Comparison of ENCODE assay signal across 17 mouse cellular contexts in genomic region chr13:70019999-70020838, GRCm38 (mm10).
A peak's percentile ranks its signal among the peaks of the same experiment; 100 is the strongest.
DNase-seq lines count a peak whose midpoint lies in the region; ATAC-seq lines count a peak whose summit lies in the region.
"Had no signal": no experiment of that assay in that cellular context is flagged by ENCODE, and none has a peak within 500 bp of the region (broad histone marks: within the 10 kb centered on the region; RNA-seq: fewer than 3 reads in every experiment).

No protein-coding gene starts in this region.

- DNase-seq in neural tube, embryonic 11.5 days (ENCODE audit: low spot score) = peak; percentile 14
- no peak for DNase-seq in neural tube, embryonic 10.5 days (ENCODE audit: extremely low spot score, low spot score)
- peak; percentile 15 for DNase-seq in forebrain, embryonic 10.5 days (ENCODE audit: extremely low spot score, low spot score)
- no peak for DNase-seq in cerebellum, adult 11-12 months
- no peak for DNase-seq in left cerebral cortex, postnatal 14 days (ENCODE audit: low spot score in 2 of 2)
- DNase-seq: adrenal gland, postnatal 25 days; cerebellum, postnatal 14 days; heart, postnatal 4 days; kidney, postnatal 14 days; liver; lung, adult 18-20 months; lung, postnatal 36 days; right cerebral cortex, postnatal 25 days had no signal

- H3K27ac ChIP-seq in neural tube, embryonic 11.5 days (ENCODE audit: low read depth, low read length) = no peak overlapping the region
- H3K27ac ChIP-seq in forebrain, embryonic 10.5 days = peak overlapping the region; percentile 48
- H3K27ac ChIP-seq in hindbrain, embryonic 13.5 days = peak overlapping the region; percentile 50; the same call in 1 of the 2 replicates
- no peak overlapping the region for H3K27ac ChIP-seq in neural tube, embryonic 14.5 days (ENCODE audit: low read depth, low read length)

- H3K36me3 ChIP-seq in neural tube, embryonic 11.5 days (ENCODE audit: control insufficient read depth, insufficient read depth, low read length) = no peaks in the 10 kb centered on the region
- H3K36me3 ChIP-seq in forebrain, embryonic 10.5 days (replicated peaks) = no peaks in the 10 kb centered on the region
- H3K36me3 ChIP-seq in hindbrain, embryonic 13.5 days = no peaks in the 10 kb centered on the region
- H3K36me3 ChIP-seq in neural tube, embryonic 14.5 days (ENCODE audit: control insufficient read depth, insufficient read depth, low read length) = no peaks in the 10 kb centered on the region
- H3K36me3 ChIP-seq: heart, embryonic 12.5 days had no signal

- 15% methylated on average over 7 of the region's 7 CpGs for WGBS in neural tube, embryonic 11.5 days
- 9% methylated on average over 7 of the region's 7 CpGs for WGBS in forebrain, embryonic 10.5 days
- WGBS in hindbrain, embryonic 13.5 days = 13% methylated on average over 7 of the region's 7 CpGs
- 14% methylated on average over 7 of the region's 7 CpGs for WGBS in neural tube, embryonic 14.5 days

- H3K9ac ChIP-seq in neural tube, embryonic 11.5 days (ENCODE audit: low read length) = no peak overlapping the region
- no peak overlapping the region for H3K9ac ChIP-seq in hindbrain, embryonic 13.5 days
- no peak overlapping the region for H3K9ac ChIP-seq in neural tube, embryonic 14.5 days (replicated peaks; ENCODE audit: low read depth, low read length)
- H3K9ac ChIP-seq: heart, embryonic 12.5 days had no signal

- intact Hi-C loops in left cerebral cortex, postnatal 14 days (cut with DNase I) = no loop called here

- peak; percentile 72; the same call in 1 of the 2 replicates for ATAC-seq in neural tube, embryonic 11.5 days (ENCODE audit: insufficient read depth, low FRiP score, low TSS enrichment)
- ATAC-seq in hindbrain, embryonic 13.5 days (ENCODE audit: low FRiP score) = peak; percentile 80
- peak; percentile 60; the same call in 1 of the 2 replicates for ATAC-seq in neural tube, embryonic 14.5 days (ENCODE audit: low read depth)
- ATAC-seq: intestine, postnatal 0 days had no signal

- H3K9me3 ChIP-seq in neural tube, embryonic 11.5 days (ENCODE audit: control insufficient read depth, low read length) = no peaks in the 10 kb centered on the region
- no peaks in the 10 kb centered on the region for H3K9me3 ChIP-seq in forebrain, embryonic 10.5 days
- H3K9me3 ChIP-seq in hindbrain, embryonic 13.5 days = no peaks in the 10 kb centered on the region
- no peaks in the 10 kb centered on the region for H3K9me3 ChIP-seq in neural tube, embryonic 14.5 days (ENCODE audit: control insufficient read depth, low read length)
- H3K9me3 ChIP-seq: heart, embryonic 12.5 days had no signal

- H3K4me2 ChIP-seq in neural tube, embryonic 11.5 days (ENCODE audit: low read depth) = no peak overlapping the region
- no peak overlapping the region for H3K4me2 ChIP-seq in hindbrain, embryonic 13.5 days
- no peak overlapping the region for H3K4me2 ChIP-seq in neural tube, embryonic 14.5 days (ENCODE audit: low read depth, low read length)
- H3K4me2 ChIP-seq: heart, embryonic 12.5 days had no signal

- H3K4me1 ChIP-seq in neural tube, embryonic 11.5 days (ENCODE audit: control insufficient read depth, insufficient read depth, low read length) = no peaks in the 10 kb centered on the region
- H3K4me1 ChIP-seq in forebrain, embryonic 10.5 days = peaks cover 9% of the 10 kb centered on the region
- peaks cover 7% of the 10 kb centered on the region; the same call in 1 of the 2 replicates for H3K4me1 ChIP-seq in hindbrain, embryonic 13.5 days (replicated peaks)
- no peaks in the 10 kb centered on the region for H3K4me1 ChIP-seq in neural tube, embryonic 14.5 days (ENCODE audit: control insufficient read depth, insufficient read depth, low read length)
- H3K4me1 ChIP-seq: heart, embryonic 12.5 days had no signal

- no peaks in the 10 kb centered on the region for H3K27me3 ChIP-seq in neural tube, embryonic 11.5 days (ENCODE audit: control insufficient read depth, insufficient read depth, low read length)
- no peaks in the 10 kb centered on the region for H3K27me3 ChIP-seq in forebrain, embryonic 10.5 days (ENCODE audit: poor library complexity, severe bottlenecking)
- no peaks in the 10 kb centered on the region for H3K27me3 ChIP-seq in hindbrain, embryonic 13.5 days
- no peaks in the 10 kb centered on the region for H3K27me3 ChIP-seq in neural tube, embryonic 14.5 days (ENCODE audit: control insufficient read depth, insufficient read depth, low read length)
- H3K27me3 ChIP-seq: heart, embryonic 12.5 days had no signal

- no peak overlapping the region for H3K4me3 ChIP-seq in neural tube, embryonic 11.5 days (ENCODE audit: low read depth, low read length)
- H3K4me3 ChIP-seq in forebrain, embryonic 10.5 days = no peak overlapping the region
- no peak overlapping the region for H3K4me3 ChIP-seq in hindbrain, embryonic 13.5 days
- H3K4me3 ChIP-seq in neural tube, embryonic 14.5 days (ENCODE audit: low read depth, low read length) = no peak overlapping the region
- H3K4me3 ChIP-seq: heart, embryonic 12.5 days had no signal

Comparison
In these comparisons a context has a peak if more than half of its experiments do, and no peak if none do; other contexts are left out.
1. DNase-seq: peak in neural tube, embryonic 11.5 days (single experiment) and forebrain, embryonic 10.5 days (single experiment); none in neural tube, embryonic 10.5 days (single experiment), cerebellum, adult 11-12 months (single experiment) and left cerebral cortex, postnatal 14 days (0 of 2).
2. H3K27ac ChIP-seq: peak in forebrain, embryonic 10.5 days (single experiment) and hindbrain, embryonic 13.5 days (single experiment); none in neural tube, embryonic 11.5 days (single experiment) and neural tube, embryonic 14.5 days (single experiment).
3. Peak in every context shown above with its lines, with median percentiles within 50 percentile points of each other: ATAC-seq.